Mouse (Mus musculus): Measurements from ENCODE around the gene Npcd. TPM values are rescaled to one million over a fixed set of nuclear protein-coding genes. Genes with fewer than 3 reads are reported as not detected.
A peak's percentile ranks its signal among the peaks of the same experiment; 100 is the strongest.

The Npcd gene
- polyA plus RNA-seq, 1 experiment from 2014 or later = 1.0 TPM

DNA sequence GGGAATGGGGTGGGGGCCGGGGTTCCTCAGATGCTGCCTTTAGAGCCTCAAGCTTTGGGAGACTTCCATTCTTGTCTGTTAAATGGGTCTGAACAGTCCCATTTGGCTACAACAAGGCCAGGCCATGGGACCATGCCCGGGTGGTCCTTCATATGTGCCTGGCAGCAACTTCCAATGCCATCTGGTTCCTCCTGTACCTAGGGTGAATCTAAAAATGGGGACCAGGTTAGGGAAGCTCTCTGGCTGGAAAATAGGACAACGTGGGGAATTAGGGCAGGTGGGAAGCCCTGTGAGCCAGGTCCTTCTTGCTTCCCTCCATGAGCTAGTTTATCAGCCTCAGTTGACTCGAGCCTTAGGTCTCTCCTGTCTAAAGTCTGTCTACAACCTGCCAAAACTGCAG, 23.0 kb downstream of the Npcd start:
- Histone ChIP-seq H3K9ac (no peak overlapping the region), H3K4me1 (no peaks in the 10 kb centered on the region), H3K9me3 (no peaks in the 10 kb centered on the region), H3K27me3 (replicated peaks) (peaks cover 18% of the 10 kb centered on the region), H3K4me2 (replicated peaks) (no peak overlapping the region), H3K27ac (no peak overlapping the region), H3K36me3 (no peaks in the 10 kb centered on the region), H3K4me3 (no peak overlapping the region)
- ATAC-seq (ENCODE audit: low FRiP score, low read depth) = no peak
- WGBS = 77% methylated on average over 4 of the region's 4 CpGs

DNA sequence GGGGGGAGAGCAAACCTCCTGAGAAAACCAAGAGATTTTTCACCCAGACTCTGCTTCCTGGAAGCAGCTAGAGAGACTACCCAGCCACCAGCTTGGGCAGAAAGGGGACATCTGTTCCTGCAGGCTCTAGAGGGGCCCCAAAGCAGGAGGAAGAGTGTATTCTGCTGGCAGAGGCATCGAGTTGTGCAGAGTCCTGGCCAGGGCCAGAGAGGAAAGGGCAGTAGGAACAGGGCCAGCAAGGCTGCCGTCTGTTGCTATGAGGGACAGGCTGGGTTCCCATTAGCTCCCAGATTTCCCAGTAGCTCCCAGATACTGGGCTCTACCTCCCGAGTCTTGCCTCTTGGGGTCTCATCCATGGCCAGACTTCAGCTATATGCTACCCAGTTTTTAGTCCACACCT, 24.0 kb downstream of the Npcd start:
- WGBS = 61% methylated on average over 3 of the region's 3 CpGs
- no peak for ATAC-seq (ENCODE audit: low FRiP score, low read depth)
- no peak overlapping the region for H3K4me3 ChIP-seq
- H3K9ac ChIP-seq = no peak overlapping the region
- peaks cover 27% of the 10 kb centered on the region for H3K27me3 ChIP-seq (replicated peaks)
- no peak overlapping the region for H3K4me2 ChIP-seq (replicated peaks)
- H3K4me1 ChIP-seq = peaks cover under 1% of the 10 kb centered on the region
- no peaks in the 10 kb centered on the region for H3K9me3 ChIP-seq
- H3K27ac ChIP-seq = no peak overlapping the region
- no peaks in the 10 kb centered on the region for H3K36me3 ChIP-seq

DNA sequence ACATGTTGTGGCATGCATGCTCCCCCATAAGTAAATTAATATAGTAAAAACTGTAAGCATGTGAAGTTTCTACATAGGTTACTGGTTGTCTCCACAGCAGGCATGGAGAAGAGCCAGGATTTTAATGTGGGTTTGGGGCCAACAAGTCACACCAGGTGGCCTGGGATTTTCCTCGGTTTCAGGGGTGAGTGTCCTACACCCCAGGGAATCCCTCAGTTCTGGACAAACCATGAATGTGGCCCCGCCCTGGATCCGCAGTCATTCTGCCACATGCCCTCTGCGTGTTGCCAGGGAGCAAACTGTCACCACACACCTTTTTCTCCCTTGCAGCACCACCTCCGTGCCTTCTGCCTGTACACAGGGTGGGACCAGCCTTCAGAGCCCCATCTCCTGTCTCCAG, 25.4 kb downstream of the Npcd start:
- 57% methylated on average over 5 of the region's 5 CpGs for whole genome bisulfite sequencing
- ATAC-seq (ENCODE audit: low FRiP score, low read depth) = no peak
- peaks cover 41% of the 10 kb centered on the region for H3K27me3 ChIP-seq (replicated peaks)

DNA sequence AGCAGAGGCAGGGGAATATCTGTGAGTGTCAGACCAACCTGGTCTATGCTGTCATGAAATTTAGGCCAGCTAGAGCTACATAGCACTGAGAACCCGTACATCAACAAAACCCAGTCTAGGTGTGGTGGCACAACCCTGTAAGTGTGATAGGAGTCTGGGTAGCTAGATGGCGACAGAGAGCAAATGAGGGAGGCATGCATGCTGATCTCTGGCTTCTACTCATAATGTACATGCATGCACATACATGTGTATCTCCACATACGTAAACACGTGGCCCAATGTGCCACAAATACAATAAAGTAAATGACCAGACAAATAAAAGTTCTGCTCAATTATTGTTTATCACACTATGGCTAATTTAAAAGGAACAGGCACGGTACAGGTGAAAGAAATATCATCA, 25.9 kb downstream of the Npcd start:
- peaks cover 46% of the 10 kb centered on the region for H3K27me3 ChIP-seq (replicated peaks)

More for the DNA sequence above, 25.4 kb downstream of the Npcd start:
- H3K4me1 ChIP-seq = peaks cover 10% of the 10 kb centered on the region
- no peak overlapping the region for H3K4me3 ChIP-seq
- H3K9ac ChIP-seq = no peak overlapping the region
- no peak overlapping the region for H3K4me2 ChIP-seq (replicated peaks)
- no peaks in the 10 kb centered on the region for H3K36me3 ChIP-seq
- H3K27ac ChIP-seq = no peak overlapping the region
- no peaks in the 10 kb centered on the region for H3K9me3 ChIP-seq

DNA sequence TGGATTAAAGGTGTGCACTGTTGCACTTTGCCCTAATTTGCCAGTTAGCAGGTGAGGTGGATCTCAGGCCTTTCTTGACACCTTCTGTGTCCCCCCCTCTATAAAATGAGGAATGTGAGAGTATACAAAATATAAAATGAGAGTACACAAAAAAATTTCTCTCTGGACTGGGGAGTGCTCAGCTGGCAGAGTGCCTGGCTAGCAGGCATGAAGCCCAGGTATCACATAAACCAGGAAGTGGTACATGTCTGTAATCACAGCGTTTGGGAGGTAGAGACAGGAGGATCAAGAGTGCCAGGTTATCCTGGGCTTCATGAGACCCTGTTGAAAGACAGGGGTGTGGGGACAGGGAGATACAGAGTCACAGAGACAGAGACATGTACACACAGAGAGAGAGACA, 27.0 kb downstream of the Npcd start:
- H3K4me3 ChIP-seq = no peak overlapping the region
- no peak overlapping the region for H3K27ac ChIP-seq
- peaks cover 11% of the 10 kb centered on the region for H3K4me1 ChIP-seq
- H3K4me2 ChIP-seq (replicated peaks) = no peak overlapping the region
- no peaks in the 10 kb centered on the region for H3K36me3 ChIP-seq
- peaks cover 57% of the 10 kb centered on the region for H3K27me3 ChIP-seq (replicated peaks)
- no peak overlapping the region for H3K9ac ChIP-seq
- ATAC-seq (ENCODE audit: low FRiP score, low read depth) = no peak
- H3K9me3 ChIP-seq = no peaks in the 10 kb centered on the region
- WGBS = 53% methylated on average over 1 of the region's 1 CpGs

More for the DNA sequence above, 25.9 kb downstream of the Npcd start:
- Histone ChIP-seq H3K9me3 (no peaks in the 10 kb centered on the region), H3K4me3 (no peak overlapping the region), H3K27ac (no peak overlapping the region), H3K4me1 (peaks cover 11% of the 10 kb centered on the region), H3K9ac (no peak overlapping the region), H3K36me3 (no peaks in the 10 kb centered on the region), H3K4me2 (replicated peaks) (no peak overlapping the region)
- no peak for ATAC-seq (ENCODE audit: low FRiP score, low read depth)
- 37% methylated on average over 5 of the region's 5 CpGs for WGBS

DNA sequence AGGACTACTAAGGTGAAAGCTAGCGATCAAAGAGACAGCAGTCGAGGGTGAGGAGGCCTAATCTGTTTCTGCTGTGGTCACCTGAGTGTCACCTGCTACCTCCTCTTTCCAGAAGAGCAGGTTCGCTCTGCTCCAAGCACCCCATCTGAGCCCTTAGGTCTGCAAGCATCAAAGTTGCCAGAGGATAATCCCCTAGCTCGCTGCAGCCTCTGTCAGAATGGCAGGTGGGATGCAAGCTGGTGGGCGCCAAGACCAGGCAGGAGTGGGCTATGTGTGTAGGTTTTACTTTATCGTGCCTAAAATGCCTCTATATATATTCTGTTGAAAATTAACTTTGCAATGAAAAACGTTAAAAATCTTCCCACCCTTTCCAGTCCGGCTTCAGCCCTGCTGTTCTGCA, 28.8 kb downstream of the Npcd start:
- Histone ChIP-seq H3K4me2 (replicated peaks) (peak overlapping the region; percentile 90), H3K4me3 (no peak overlapping the region), H3K9ac (no peak overlapping the region), H3K9me3 (no peaks in the 10 kb centered on the region), H3K27me3 (replicated peaks) (peaks cover 62% of the 10 kb centered on the region), H3K27ac (no peak overlapping the region), H3K4me1 (peaks cover 11% of the 10 kb centered on the region), H3K36me3 (no peaks in the 10 kb centered on the region)
- no peak for ATAC-seq (ENCODE audit: low FRiP score, low read depth)
- WGBS = 18% methylated on average over 8 of the region's 8 CpGs

DNA sequence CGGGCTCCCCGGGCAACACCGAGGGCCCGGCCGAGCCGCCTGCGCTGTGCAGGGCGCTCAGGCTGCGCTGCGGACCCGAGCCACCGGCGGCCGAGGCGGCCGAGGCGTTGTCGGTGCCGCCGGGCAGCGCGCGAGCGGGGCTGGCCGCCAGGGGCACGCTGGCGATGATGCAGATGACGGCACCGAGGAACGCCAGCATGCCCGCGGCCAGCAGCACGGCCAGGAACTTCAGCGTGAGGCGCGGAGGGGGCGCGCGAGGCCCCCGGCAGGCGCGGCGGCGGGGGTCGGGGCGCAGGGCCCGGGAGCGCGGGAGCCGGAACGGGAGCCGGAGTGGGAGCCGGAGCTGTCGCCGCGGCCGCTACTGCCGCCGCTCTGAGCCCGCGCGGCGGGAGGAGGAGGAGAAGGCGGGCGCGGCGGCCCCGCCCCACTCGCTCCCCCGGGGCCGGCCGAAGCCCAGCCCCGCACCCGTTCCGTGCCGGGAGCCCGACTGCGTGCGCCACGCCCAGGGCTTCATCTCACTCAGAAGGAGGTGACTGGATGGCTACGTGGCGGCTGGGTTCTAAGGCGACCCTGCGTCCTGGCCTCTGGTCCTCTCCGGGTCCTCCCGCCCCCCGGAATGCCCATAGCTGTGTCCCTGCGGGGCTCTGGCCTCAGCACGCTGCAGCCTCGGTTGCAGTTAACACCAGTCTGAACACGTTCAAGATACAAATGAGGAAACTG, 29.5 kb downstream of the Npcd start, which contains the start of gene Nptxr:
Gene Nptxr (minus strand): TSS at position 415 of the 720 bp plus-strand sequence.
- Histone ChIP-seq H3K4me3 (peak within 1 kb of the TSS; percentile 64), H3K9ac (peak within 1 kb of the TSS; percentile 77), H3K4me2 (replicated peaks) (peak within 1 kb of the TSS; percentile 90), H3K27ac (0 out of 2 replicates have a peak within 1 kb of the TSS, but pooled peaks have one; percentile 32), H3K27me3 (replicated peaks) (peaks cover 62% of the 10 kb centered on the region), H3K9me3 (no peaks in the 10 kb centered on the region), H3K4me1 (peaks cover 14% of the 10 kb centered on the region), H3K36me3 (no peaks in the 10 kb centered on the region)
- under 1% methylated on average over 68 of the region's 91 CpGs for WGBS
- peak; percentile 61 for ATAC-seq (ENCODE audit: low FRiP score, low read depth)

DNA sequence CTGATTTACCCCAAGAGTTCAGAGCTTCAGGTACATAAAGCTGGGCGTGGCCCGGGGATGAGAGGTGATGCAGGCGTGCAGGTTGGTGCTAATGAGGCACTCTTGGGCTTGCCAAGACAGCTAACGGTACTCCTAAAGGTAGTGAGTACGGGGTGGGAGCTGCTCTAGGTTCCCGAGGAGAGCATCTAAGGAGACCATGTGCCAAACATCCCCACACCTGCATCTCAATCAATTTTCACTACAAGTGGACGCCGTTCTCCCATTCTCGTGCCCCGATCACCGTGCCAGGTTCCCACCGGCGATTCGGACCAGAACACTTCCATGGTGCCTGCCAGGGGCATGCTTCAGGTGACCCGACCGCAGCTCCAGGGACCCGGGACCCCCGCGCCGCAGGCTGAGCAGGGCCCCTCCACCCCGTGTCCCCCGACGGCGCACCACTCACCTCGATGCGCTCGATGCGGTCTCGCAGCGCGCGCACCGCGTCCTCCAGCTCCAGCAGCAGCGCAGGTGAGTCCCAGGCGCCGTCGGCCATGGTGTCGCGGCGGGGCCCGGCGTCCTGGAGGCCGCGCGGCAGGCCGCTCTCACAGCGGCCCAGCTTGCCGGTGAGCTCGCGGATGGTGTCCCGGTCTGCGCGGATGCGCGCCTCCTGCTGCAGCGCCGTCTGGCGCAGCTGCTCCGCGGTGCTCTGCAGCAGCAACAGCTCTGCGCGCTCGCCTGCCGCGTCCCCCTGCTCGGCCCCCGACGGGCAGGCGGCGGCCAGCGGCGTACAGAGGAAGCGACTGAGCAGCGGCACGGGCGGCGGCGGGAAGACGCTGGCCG, 30.3 kb downstream of the Npcd start:
- peak overlapping the region; percentile 77 for H3K9ac ChIP-seq

DNA sequence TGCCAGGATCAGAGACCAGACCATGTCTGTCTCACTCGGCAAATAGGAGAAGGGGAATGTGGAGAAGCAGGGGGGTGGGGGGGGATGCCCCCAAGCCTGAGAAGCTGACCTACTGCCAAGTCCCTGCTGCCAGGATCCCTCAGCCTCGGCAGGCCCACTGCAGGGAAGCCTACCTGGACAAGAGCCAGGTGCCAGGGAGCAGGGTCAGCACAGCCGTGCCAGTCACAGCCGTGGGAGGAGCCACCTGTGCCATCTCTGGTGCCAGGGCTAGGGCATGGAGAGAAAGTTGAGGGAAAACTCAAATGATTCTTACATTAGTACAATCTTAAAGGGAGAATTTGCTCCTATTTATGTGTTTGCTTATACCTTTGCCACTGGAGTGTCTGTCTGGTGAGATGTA, 31.7 kb downstream of the Npcd start:
- Histone ChIP-seq H3K9ac (no peak overlapping the region), H3K9me3 (no peaks in the 10 kb centered on the region), H3K36me3 (no peaks in the 10 kb centered on the region), H3K4me2 (replicated peaks) (no peak overlapping the region), H3K4me3 (no peak overlapping the region), H3K27me3 (replicated peaks) (peaks cover 57% of the 10 kb centered on the region), H3K27ac (no peak overlapping the region), H3K4me1 (peaks cover 14% of the 10 kb centered on the region)
- WGBS = 73% methylated on average over 4 of the region's 4 CpGs
- ATAC-seq (ENCODE audit: low FRiP score, low read depth) = no peak

More for the DNA sequence above, 30.3 kb downstream of the Npcd start:
- 4% methylated on average over 81 of the region's 81 CpGs for WGBS
- Histone ChIP-seq H3K9me3 (no peaks in the 10 kb centered on the region), H3K27ac (0 out of 2 replicates have a peak overlapping the region, but pooled peaks have one; percentile 32), H3K36me3 (no peaks in the 10 kb centered on the region), H3K27me3 (replicated peaks) (peaks cover 62% of the 10 kb centered on the region), H3K4me1 (peaks cover 14% of the 10 kb centered on the region), H3K4me3 (peak overlapping the region; percentile 64), H3K4me2 (replicated peaks) (peak overlapping the region; percentile 90)
- peak; percentile 38 for ATAC-seq (ENCODE audit: low FRiP score, low read depth)

DNA sequence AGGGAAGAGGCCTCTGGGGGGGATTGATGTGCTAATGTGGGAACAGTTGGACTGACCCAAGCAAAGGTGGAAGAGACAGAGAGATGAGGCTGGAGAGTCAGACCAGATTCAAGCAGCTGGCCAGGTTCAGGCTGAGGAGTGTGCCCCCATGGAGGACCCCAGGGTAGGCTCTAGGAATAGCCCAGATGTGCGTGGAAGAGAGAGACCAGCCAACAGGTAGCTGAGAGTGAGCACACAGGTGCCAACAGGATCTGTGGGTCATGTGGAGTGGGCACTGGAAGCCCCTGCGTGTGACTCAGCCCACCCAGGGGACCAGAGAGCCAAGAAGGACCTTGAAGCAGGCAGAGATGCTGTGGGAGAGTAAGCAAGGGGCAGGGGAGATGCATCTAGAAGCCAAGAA, 32.4 kb downstream of the Npcd start:
- Histone ChIP-seq H3K4me1 (peaks cover 14% of the 10 kb centered on the region), H3K9ac (no peak overlapping the region), H3K9me3 (no peaks in the 10 kb centered on the region), H3K36me3 (no peaks in the 10 kb centered on the region), H3K27ac (no peak overlapping the region), H3K4me2 (replicated peaks) (no peak overlapping the region), H3K27me3 (replicated peaks) (peaks cover 51% of the 10 kb centered on the region), H3K4me3 (no peak overlapping the region)
- no peak for ATAC-seq (ENCODE audit: low FRiP score, low read depth)
- 74% methylated on average over 2 of the region's 2 CpGs for WGBS

DNA sequence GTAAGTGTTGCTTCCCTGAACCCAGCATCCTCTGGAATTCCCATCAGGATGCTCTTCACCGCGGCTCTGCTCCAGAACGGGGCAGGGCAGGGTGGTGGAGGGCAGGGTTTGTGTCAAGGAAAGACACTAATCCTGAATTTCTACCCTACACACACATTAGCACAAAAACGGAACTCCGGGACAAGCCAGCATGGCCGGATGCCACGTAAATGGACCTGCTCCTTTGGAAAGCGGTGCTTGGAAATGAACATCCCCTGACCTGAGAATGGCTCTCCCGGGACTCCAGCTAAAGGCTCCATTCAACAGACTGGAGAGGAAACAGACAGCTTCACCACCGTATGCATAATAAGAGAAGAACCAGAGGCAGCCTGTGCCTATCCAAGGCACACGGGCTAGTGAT, 33.3 kb downstream of the Npcd start:
- WGBS = 51% methylated on average over 11 of the region's 11 CpGs
- H3K4me3 ChIP-seq = no peak overlapping the region
- ATAC-seq (ENCODE audit: low FRiP score, low read depth) = no peak
- no peaks in the 10 kb centered on the region for H3K9me3 ChIP-seq
- no peak overlapping the region for H3K27ac ChIP-seq
- no peak overlapping the region for H3K4me2 ChIP-seq (replicated peaks)
- H3K9ac ChIP-seq = no peak overlapping the region
- peaks cover 14% of the 10 kb centered on the region for H3K4me1 ChIP-seq
- H3K36me3 ChIP-seq = no peaks in the 10 kb centered on the region
- H3K27me3 ChIP-seq (replicated peaks) = peaks cover 42% of the 10 kb centered on the region

DNA sequence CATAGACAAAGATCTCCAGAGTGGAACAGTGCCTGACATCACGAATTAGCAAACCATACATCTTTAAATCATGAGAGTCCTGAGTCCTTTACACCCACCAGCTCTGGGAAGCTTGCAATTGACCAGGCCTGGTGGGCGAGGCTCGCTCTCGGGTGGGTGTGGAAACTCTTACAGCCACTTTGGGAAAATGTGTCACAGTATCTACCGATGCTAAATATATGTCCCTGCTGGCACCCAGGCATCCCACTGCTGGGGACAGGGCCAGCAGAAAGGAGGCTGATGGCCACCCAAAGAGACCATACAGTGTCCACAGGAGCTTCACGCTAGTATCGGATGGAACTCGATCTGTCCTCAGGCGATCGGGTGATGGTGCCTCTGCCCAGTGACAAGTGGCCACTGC, 35.4 kb downstream of the Npcd start:
- H3K4me3 ChIP-seq = no peak overlapping the region
- H3K27ac ChIP-seq = no peak overlapping the region
- H3K4me1 ChIP-seq = peaks cover 3% of the 10 kb centered on the region; the same call in 1 of the 2 replicates
- peaks cover 27% of the 10 kb centered on the region for H3K27me3 ChIP-seq (replicated peaks)
- no peaks in the 10 kb centered on the region for H3K36me3 ChIP-seq
- H3K9me3 ChIP-seq = no peaks in the 10 kb centered on the region
- WGBS = 88% methylated on average over 10 of the region's 10 CpGs
- no peak overlapping the region for H3K9ac ChIP-seq
- no peak for ATAC-seq (ENCODE audit: low FRiP score, low read depth)
- no peak overlapping the region for H3K4me2 ChIP-seq (replicated peaks)

Data from neural tube, embryonic 12.5 days (tissue).